14 mouse cellular contexts compared by ENCODE assay signal in genomic region chr6:100217507-100217906, GRCm38 (mm10).
"Had no signal": no experiment of that assay in that cellular context is flagged by ENCODE, and none has a peak within 500 bp of the region (broad histone marks: within the 10 kb centered on the region; RNA-seq: fewer than 3 reads in every experiment).

No protein-coding gene starts in this region.

- H3K4me2 ChIP-seq: kidney, embryonic 15.5 days; limb, embryonic 13.5 days; lung, embryonic 14.5 days; midbrain, embryonic 13.5 days had no signal

- H3K9ac ChIP-seq: kidney, embryonic 15.5 days; limb, embryonic 13.5 days; liver, embryonic 14.5 days; liver, postnatal 0 days; lung, embryonic 14.5 days; midbrain, embryonic 13.5 days had no signal

- DNase-seq: kidney, adult 8-10 months; kidney, postnatal 36 days; layer of hippocampus, postnatal 36 days; liver; liver, postnatal 0 days; thymus, adult 2 months had no signal

- H3K4me3 ChIP-seq: kidney, embryonic 15.5 days; left cerebral cortex, adult 2 months; limb, embryonic 13.5 days; midbrain, embryonic 13.5 days had no signal

- H3K36me3 ChIP-seq: kidney, embryonic 15.5 days; limb, embryonic 13.5 days; midbrain, embryonic 13.5 days had no signal

- H3K9me3 ChIP-seq: kidney, embryonic 15.5 days; limb, embryonic 13.5 days; midbrain, embryonic 13.5 days had no signal

- H3K27ac ChIP-seq: kidney, embryonic 15.5 days; left cerebral cortex, adult 2 months; liver, embryonic 14.5 days; macrophage; midbrain, embryonic 13.5 days had no signal

- ATAC-seq: liver, postnatal 0 days; lung, postnatal 0 days had no signal
